10 mouse cellular contexts compared by ENCODE assay signal in genomic region chr6:30616491-30616941, GRCm38 (mm10). TPM values are rescaled to one million over a fixed set of nuclear protein-coding genes. Genes with fewer than 3 reads are reported as not detected.
DNase-seq lines count a peak whose midpoint lies in the region; ATAC-seq and TF ChIP-seq lines count a peak whose summit lies in the region.
"Had no signal": no experiment of that assay in that cellular context is flagged by ENCODE, and none has a peak within 500 bp of the region (broad histone marks: within the 10 kb centered on the region; RNA-seq: fewer than 3 reads in every experiment).

No protein-coding gene starts in this region.

- no peak for DNase-seq in heart, embryonic 10.5 days (ENCODE audit: low spot score)
- DNase-seq in heart, adult 2 months = no peak
- peak; percentile 57 for DNase-seq in hindbrain, embryonic 11.5 days (ENCODE audit: low spot score)
- DNase-seq in urinary bladder, adult 18-20 months (ENCODE audit: low spot score in 2 of 2) = no peak
- DNase-seq in layer of hippocampus, adult 9-11 months = no peak

- 0 out of 2 replicates have a peak overlapping the region, but pooled peaks have one; percentile 25 for H3K4me2 ChIP-seq in hindbrain, embryonic 11.5 days (replicated peaks; ENCODE audit: low read depth, low read length)
- peak overlapping the region; percentile 59 for H3K4me2 ChIP-seq in midbrain, embryonic 13.5 days (replicated peaks)

- H3K27ac ChIP-seq in heart, embryonic 10.5 days = peak overlapping the region; percentile 89
- H3K27ac ChIP-seq in heart, adult 2 months = no peak overlapping the region
- H3K27ac ChIP-seq in hindbrain, embryonic 11.5 days (ENCODE audit: low read depth, low read length) = peak overlapping the region; percentile 84
- H3K27ac ChIP-seq in midbrain, embryonic 13.5 days = peak overlapping the region; percentile 90

- no peak overlapping the region for H3K9ac ChIP-seq in heart, adult 2 months (ENCODE audit: low read depth, low read length)
- H3K9ac ChIP-seq in hindbrain, embryonic 11.5 days (ENCODE audit: low read depth, low read length) = no peak overlapping the region
- no peak overlapping the region for H3K9ac ChIP-seq in midbrain, embryonic 13.5 days (replicated peaks)

- no peak for TF ChIP-seq EP300 in heart, adult 2 months (IDR thresholded peaks at IDR 0.05; ENCODE audit: insufficient read depth, low read depth, low read length)

- no peaks in the 10 kb centered on the region for H3K27me3 ChIP-seq in heart, embryonic 10.5 days (ENCODE audit: insufficient read depth, poor library complexity, severe bottlenecking)
- no peaks in the 10 kb centered on the region for H3K27me3 ChIP-seq in heart, adult 2 months (ENCODE audit: control insufficient read depth, insufficient read depth, low read length)
- no peaks in the 10 kb centered on the region for H3K27me3 ChIP-seq in hindbrain, embryonic 11.5 days (ENCODE audit: control insufficient read depth, insufficient read depth, low read length)
- H3K27me3 ChIP-seq in midbrain, embryonic 13.5 days = no peaks in the 10 kb centered on the region

- ATAC-seq in common myeloid progenitor, adult 5-6 weeks (replicated peaks; ENCODE audit: low read depth, poor library complexity, severe bottlenecking) = peak; percentile 75
- ATAC-seq in hindbrain, embryonic 11.5 days (ENCODE audit: low FRiP score) = peak; percentile 36; the same call in 1 of the 2 replicates
- ATAC-seq in midbrain, embryonic 13.5 days = no peak
- no peak for ATAC-seq in erythroid progenitor cell, adult 5-6 weeks (replicated peaks; ENCODE audit: low FRiP score, poor library complexity, severe bottlenecking)

- H3K9me3 ChIP-seq in heart, embryonic 10.5 days = no peaks in the 10 kb centered on the region
- H3K9me3 ChIP-seq in hindbrain, embryonic 11.5 days (ENCODE audit: control insufficient read depth, low read length) = no peaks in the 10 kb centered on the region
- no peaks in the 10 kb centered on the region for H3K9me3 ChIP-seq in midbrain, embryonic 13.5 days

- peaks cover 62% of the 10 kb centered on the region for H3K4me1 ChIP-seq in heart, embryonic 10.5 days
- no peaks in the 10 kb centered on the region for H3K4me1 ChIP-seq in heart, adult 2 months (ENCODE audit: control insufficient read depth, insufficient read depth, low read length)
- H3K4me1 ChIP-seq in hindbrain, embryonic 11.5 days (replicated peaks; ENCODE audit: control insufficient read depth, insufficient read depth, low read length) = peaks cover 19% of the 10 kb centered on the region; the same call in 1 of the 2 replicates
- peaks cover 52% of the 10 kb centered on the region for H3K4me1 ChIP-seq in midbrain, embryonic 13.5 days (replicated peaks)

- H3K36me3 ChIP-seq in heart, embryonic 10.5 days = no peaks in the 10 kb centered on the region
- H3K36me3 ChIP-seq in heart, adult 2 months (ENCODE audit: control insufficient read depth, insufficient read depth, low read length) = no peaks in the 10 kb centered on the region
- H3K36me3 ChIP-seq in hindbrain, embryonic 11.5 days (ENCODE audit: control insufficient read depth, insufficient read depth, low read length) = no peaks in the 10 kb centered on the region
- no peaks in the 10 kb centered on the region for H3K36me3 ChIP-seq in midbrain, embryonic 13.5 days

- TF ChIP-seq CTCF in heart, adult 2 months (IDR thresholded peaks at IDR 0.05) = no peak

- WGBS in heart, embryonic 10.5 days = 7% methylated on average over 8 of the region's 8 CpGs
- WGBS in heart, adult 2 months = 55% methylated on average over 8 of the region's 8 CpGs
- WGBS in hindbrain, embryonic 11.5 days = 2% methylated on average over 8 of the region's 8 CpGs
- 2% methylated on average over 8 of the region's 8 CpGs for WGBS in midbrain, embryonic 13.5 days

- peak overlapping the region; percentile 40 for H3K4me3 ChIP-seq in heart, embryonic 10.5 days
- no peak overlapping the region for H3K4me3 ChIP-seq in heart, adult 2 months
- H3K4me3 ChIP-seq in hindbrain, embryonic 11.5 days (ENCODE audit: low read depth, low read length) = no peak overlapping the region
- H3K4me3 ChIP-seq in midbrain, embryonic 13.5 days (replicated peaks) = no peak overlapping the region

- intact Hi-C loops in heart, adult 2 months (cut with DNase I) = no loop called here

- TF ChIP-seq POLR2A in heart, adult 2 months (IDR thresholded peaks at IDR 0.05; ENCODE audit: insufficient read depth, low read depth, low read length) = no peak

- H3K79me2 ChIP-seq in heart, adult 2 months (replicated peaks; ENCODE audit: control insufficient read depth, insufficient read depth, low read length) = no peaks in the 10 kb centered on the region

RNA-seq across cellular contexts. Expression of gene Cpa5, which starts 5.7 kb away (rescaled TPM):
- 0.97 and 2.1 TPM in 2 replicates for polyA plus RNA-seq in heart, embryonic 10.5 days (2016; fragmentation: Nextera tagmentation; extraction: Ambion mirVana)
- total RNA-seq in heart, adult 2 months (2021) = not detected
- polyA plus RNA-seq in heart, adult 2 months (2012; rRNA removed) = not detected in 2 replicates
- not detected in 2 replicates for total RNA-seq in common myeloid progenitor, adult 5-6 weeks (2017)
- 0.15 TPM in 1 of 2 replicates, not detected in the other for polyA plus RNA-seq in hindbrain, embryonic 11.5 days (2014; fragmentation: Nextera tagmentation; extraction: Ambion mirVana)
- polyA plus RNA-seq in midbrain, embryonic 13.5 days (2015; fragmentation: Nextera tagmentation; extraction: Ambion mirVana) = 0.10 TPM in 1 of 2 replicates, not detected in the other
- not detected in 2 replicates for total RNA-seq in erythroid progenitor cell, adult 5-6 weeks (2015; ENCODE audit: low replicate concordance)
- total RNA-seq in erythroid progenitor cell, adult 5-6 weeks (2017; ENCODE audit: low replicate concordance) = not detected in 2 replicates
- total RNA-seq: left cerebral cortex, postnatal 25 days had no signal
- polyA plus RNA-seq: frontal cortex, adult 2 months had no signal

RNA-seq across cellular contexts. Expression of gene Cpa1, which starts 22.5 kb away (rescaled TPM):
- polyA plus RNA-seq in heart, embryonic 10.5 days (2016; fragmentation: Nextera tagmentation; extraction: Ambion mirVana) = 3.9 and 4.3 TPM in 2 replicates
- total RNA-seq in heart, adult 2 months (2021) = under 1 TPM in 1 of 2 experiments, not detected in 1; 0.14 TPM
- 0.21 and 0.44 TPM in 2 replicates for polyA plus RNA-seq in heart, adult 2 months (2012; rRNA removed)
- total RNA-seq in common myeloid progenitor, adult 5-6 weeks (2017) = not detected in 2 replicates
- polyA plus RNA-seq in hindbrain, embryonic 11.5 days (2014; fragmentation: Nextera tagmentation; extraction: Ambion mirVana) = 0.11 and 0.28 TPM in 2 replicates
- polyA plus RNA-seq in midbrain, embryonic 13.5 days (2015; fragmentation: Nextera tagmentation; extraction: Ambion mirVana) = 0.63 and 0.79 TPM in 2 replicates
- total RNA-seq in erythroid progenitor cell, adult 5-6 weeks (2015; ENCODE audit: low replicate concordance) = not detected in 2 replicates
- total RNA-seq in erythroid progenitor cell, adult 5-6 weeks (2017; ENCODE audit: low replicate concordance) = not detected in 2 replicates
- total RNA-seq: left cerebral cortex, postnatal 25 days had no signal
- polyA plus RNA-seq: frontal cortex, adult 2 months had no signal

RNA-seq across cellular contexts. Expression of gene Cpa4, which starts 48.3 kb away (rescaled TPM):
- polyA plus RNA-seq in heart, embryonic 10.5 days (2016; fragmentation: Nextera tagmentation; extraction: Ambion mirVana) = 1.2 and 1.7 TPM in 2 replicates
- not detected for total RNA-seq in heart, adult 2 months (2021)
- not detected in 2 replicates for polyA plus RNA-seq in heart, adult 2 months (2012; rRNA removed)
- not detected in 2 replicates for total RNA-seq in common myeloid progenitor, adult 5-6 weeks (2017)
- 3.5 and 3.9 TPM in 2 replicates for polyA plus RNA-seq in hindbrain, embryonic 11.5 days (2014; fragmentation: Nextera tagmentation; extraction: Ambion mirVana)
- 2.4 and 2.5 TPM in 2 replicates for polyA plus RNA-seq in midbrain, embryonic 13.5 days (2015; fragmentation: Nextera tagmentation; extraction: Ambion mirVana)
- total RNA-seq in erythroid progenitor cell, adult 5-6 weeks (2015; ENCODE audit: low replicate concordance) = not detected in 2 replicates
- not detected in 2 replicates for total RNA-seq in erythroid progenitor cell, adult 5-6 weeks (2017; ENCODE audit: low replicate concordance)

Comparison
In these comparisons a context has a peak if more than half of its experiments do, and no peak if none do; other contexts are left out.
1. ATAC-seq: peak in common myeloid progenitor, adult 5-6 weeks (single experiment) and hindbrain, embryonic 11.5 days (single experiment); none in midbrain, embryonic 13.5 days (single experiment) and erythroid progenitor cell, adult 5-6 weeks (single experiment).